Comparison of ENCODE assay signal across 11 mouse cellular contexts in the genomic region with DNA sequence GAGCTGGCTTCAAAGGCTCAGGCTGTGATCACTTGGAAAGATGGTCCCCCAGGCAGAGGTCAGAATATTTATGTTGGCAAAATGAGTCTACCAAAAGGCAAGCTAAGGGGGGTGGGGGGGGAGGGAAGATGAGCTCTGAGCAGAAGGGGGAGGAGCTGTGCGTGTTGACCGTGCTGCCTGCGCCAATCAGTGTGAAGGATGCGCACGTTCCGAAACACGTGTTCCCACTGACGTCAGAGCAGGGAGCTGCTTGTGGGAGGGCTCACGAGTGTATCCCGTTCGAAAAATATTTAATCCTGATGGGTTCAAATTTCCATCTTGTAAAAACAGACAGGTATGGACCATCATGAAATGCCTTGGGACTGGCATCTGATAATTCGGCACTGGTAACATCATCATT. TPM values are rescaled to one million over a fixed set of nuclear protein-coding genes. Genes with fewer than 3 reads are reported as not detected.
DNase-seq lines count a peak whose midpoint lies in the region; ATAC-seq and TF ChIP-seq lines count a peak whose summit lies in the region.
"Had no signal": no experiment of that assay in that cellular context is flagged by ENCODE, and none has a peak within 500 bp of the region (broad histone marks: within the 10 kb centered on the region; RNA-seq: fewer than 3 reads in every experiment).

No protein-coding gene starts in this region.

- no peaks in the 10 kb centered on the region for H3K9me3 ChIP-seq in embryonic facial prominence, embryonic 13.5 days
- H3K9me3 ChIP-seq in limb, embryonic 11.5 days (ENCODE audit: control insufficient read depth, low read length) = no peaks in the 10 kb centered on the region
- H3K9me3 ChIP-seq: lung, embryonic 15.5 days had no signal

- no peak overlapping the region for H3K9ac ChIP-seq in embryonic facial prominence, embryonic 13.5 days
- H3K9ac ChIP-seq in limb, embryonic 11.5 days (ENCODE audit: low read length) = no peak overlapping the region
- H3K9ac ChIP-seq: lung, embryonic 15.5 days had no signal

- WGBS in embryonic facial prominence, embryonic 13.5 days = 31% methylated on average over 12 of the region's 12 CpGs
- WGBS in limb, embryonic 11.5 days = 33% methylated on average over 12 of the region's 12 CpGs
- 34% methylated on average over 12 of the region's 12 CpGs for WGBS in kidney, adult 2 months

- ATAC-seq in embryonic facial prominence, embryonic 13.5 days (ENCODE audit: insufficient number of reproducible peaks, insufficient read depth, low FRiP score, low TSS enrichment, low read depth) = no peak
- no peak for ATAC-seq in limb, embryonic 11.5 days (ENCODE audit: insufficient number of reproducible peaks, low FRiP score, low TSS enrichment, low read depth)
- ATAC-seq: activated CD4-positive, CD25-positive, alpha-beta regulatory T cell, adult 4 months had no signal

- TF ChIP-seq CTCF in kidney, adult 2 months (conservative IDR thresholded peaks at IDR 0.05; ENCODE audit: insufficient read depth, insufficient read length, low read depth, low read length) = no peak

- peak overlapping the region; percentile 7; the same call in 1 of the 2 replicates for H3K4me2 ChIP-seq in embryonic facial prominence, embryonic 13.5 days
- H3K4me2 ChIP-seq in limb, embryonic 11.5 days (ENCODE audit: low read depth, severe bottlenecking) = peak overlapping the region; percentile 8; the same call in 1 of the 2 replicates
- H3K4me2 ChIP-seq: lung, embryonic 15.5 days had no signal

- no peak for TF ChIP-seq POLR2A in kidney, adult 2 months (IDR thresholded peaks at IDR 0.05; ENCODE audit: low read depth, low read length)

- peak; percentile 53 for DNase-seq in retina, postnatal 1 day
- no peak for DNase-seq in retina, embryonic 14.5 days (ENCODE audit: low spot score)
- no peak for DNase-seq in limb, embryonic 11.5 days (ENCODE audit: low spot score)
- no peak for DNase-seq in right cerebral cortex, adult 18-20 months
- DNase-seq in kidney, adult 2 months = no peak
- DNase-seq in cerebellum, postnatal 4 days (ENCODE audit: low spot score in 2 of 2) = no peak
- DNase-seq: cerebellum, adult 11 months had no signal

- H3K4me1 ChIP-seq in embryonic facial prominence, embryonic 13.5 days = no peaks in the 10 kb centered on the region
- H3K4me1 ChIP-seq in limb, embryonic 11.5 days (ENCODE audit: control insufficient read depth, insufficient read depth, low read length) = no peaks in the 10 kb centered on the region
- no peaks in the 10 kb centered on the region for H3K4me1 ChIP-seq in kidney, adult 2 months (ENCODE audit: control insufficient read depth, insufficient read depth, low read length)
- H3K4me1 ChIP-seq: lung, embryonic 15.5 days had no signal

- H3K27ac ChIP-seq in embryonic facial prominence, embryonic 13.5 days = no peak overlapping the region
- H3K27ac ChIP-seq in limb, embryonic 11.5 days (replicated peaks; ENCODE audit: low read depth, low read length) = no peak overlapping the region
- no peak overlapping the region for H3K27ac ChIP-seq in kidney, adult 2 months (ENCODE audit: insufficient read depth, low read depth, low read length)
- H3K27ac ChIP-seq: lung, embryonic 15.5 days had no signal

- H3K4me3 ChIP-seq in embryonic facial prominence, embryonic 13.5 days = no peak overlapping the region
- no peak overlapping the region for H3K4me3 ChIP-seq in limb, embryonic 11.5 days (ENCODE audit: low read depth, low read length)
- no peak overlapping the region for H3K4me3 ChIP-seq in kidney, adult 2 months (ENCODE audit: insufficient read depth, low read depth, low read length)
- H3K4me3 ChIP-seq: lung, embryonic 15.5 days; myocyte had no signal

- peaks cover 33% of the 10 kb centered on the region for H3K27me3 ChIP-seq in embryonic facial prominence, embryonic 13.5 days
- H3K27me3 ChIP-seq in limb, embryonic 11.5 days (ENCODE audit: control insufficient read depth, insufficient read depth, low read length) = no peaks in the 10 kb centered on the region
- no peaks in the 10 kb centered on the region for H3K27me3 ChIP-seq in kidney, adult 2 months (replicated peaks; ENCODE audit: control insufficient read depth, insufficient read depth, low read length)

- H3K36me3 ChIP-seq in embryonic facial prominence, embryonic 13.5 days = no peaks in the 10 kb centered on the region
- no peaks in the 10 kb centered on the region for H3K36me3 ChIP-seq in limb, embryonic 11.5 days (ENCODE audit: control insufficient read depth, insufficient read depth, low read length)
- H3K36me3 ChIP-seq in kidney, adult 2 months (ENCODE audit: control insufficient read depth, insufficient read depth, low read length) = no peaks in the 10 kb centered on the region
- H3K36me3 ChIP-seq: lung, embryonic 15.5 days had no signal

RNA-seq across cellular contexts. Expression of gene Asphd2, which starts 24.9 kb away (rescaled TPM):
- 14.5 and 14.8 TPM in 2 replicates for polyA plus RNA-seq in embryonic facial prominence, embryonic 13.5 days (2015; fragmentation: Nextera tagmentation; extraction: Ambion mirVana)
- polyA plus RNA-seq in limb, embryonic 11.5 days (2014; fragmentation: Nextera tagmentation; extraction: Ambion mirVana) = 26.1 and 27.1 TPM in 2 replicates
- 0.20 and 0.45 TPM in 2 replicates for polyA plus RNA-seq in kidney, adult 2 months (2012; rRNA removed)
- polyA plus RNA-seq: activated CD4-positive, CD25-positive, alpha-beta regulatory T cell, adult 4 months had no signal

RNA-seq across cellular contexts. Expression of gene Gm6588, which starts 29.7 kb away (rescaled TPM):
- 0.08 and 0.15 TPM in 2 replicates for polyA plus RNA-seq in embryonic facial prominence, embryonic 13.5 days (2015; fragmentation: Nextera tagmentation; extraction: Ambion mirVana)
- not detected in 2 replicates for polyA plus RNA-seq in limb, embryonic 11.5 days (2014; fragmentation: Nextera tagmentation; extraction: Ambion mirVana)
- not detected in 2 replicates for polyA plus RNA-seq in kidney, adult 2 months (2012; rRNA removed)
- polyA plus RNA-seq: activated CD4-positive, CD25-positive, alpha-beta regulatory T cell, adult 4 months; lung, embryonic 15.5 days; myocyte had no signal

Comparison
In these comparisons a context has a peak if more than half of its experiments do, and no peak if none do; other contexts are left out.
1. RNA of gene Asphd2, which starts 24.9 kb away (polyA plus RNA-seq): 26.1 to 27.1 TPM in limb, embryonic 11.5 days and 14.5 to 14.8 TPM in embryonic facial prominence, embryonic 13.5 days; 0.20 to 0.45 TPM in kidney, adult 2 months; every median in the first group is over 10 times any median in the second.